8 mouse cellular contexts compared by ENCODE assay signal in genomic region chr7:73555918-73556580, GRCm38 (mm10). TPM values are rescaled to one million over a fixed set of nuclear protein-coding genes. Genes with fewer than 3 reads are reported as not detected.
DNase-seq lines count a peak whose midpoint lies in the region; ATAC-seq and TF ChIP-seq lines count a peak whose summit lies in the region.
"Had no signal": no experiment of that assay in that cellular context is flagged by ENCODE, and none has a peak within 500 bp of the region (broad histone marks: within the 10 kb centered on the region; RNA-seq: fewer than 3 reads in every experiment).

No protein-coding gene starts in this region.

- TF ChIP-seq CTCF in liver, adult 2 months (IDR thresholded peaks at IDR 0.05; ENCODE audit: low read depth, low read length), result no peak
- TF ChIP-seq CTCF in intestine, postnatal 0 days (IDR thresholded peaks at IDR 0.05; ENCODE audit: low read depth), result no peak

- H3K9ac ChIP-seq in liver, adult 2 months (ENCODE audit: low read depth, low read length), result no peak overlapping the region
- peak overlapping the region; percentile 100 for H3K9ac ChIP-seq in embryonic facial prominence, embryonic 12.5 days
- peak overlapping the region; percentile 100 for H3K9ac ChIP-seq in intestine, postnatal 0 days (ENCODE audit: low read depth, low read length)
- peak overlapping the region; percentile 100 for H3K9ac ChIP-seq in neural tube, embryonic 14.5 days (replicated peaks; ENCODE audit: low read depth, low read length)

- peaks cover 10% of the 10 kb centered on the region for H3K36me3 ChIP-seq in liver, adult 2 months (ENCODE audit: control insufficient read depth, insufficient read depth, low read length)
- H3K36me3 ChIP-seq in embryonic facial prominence, embryonic 12.5 days, result no peaks in the 10 kb centered on the region
- H3K36me3 ChIP-seq in intestine, postnatal 0 days (ENCODE audit: control insufficient read depth, insufficient read depth), result no peaks in the 10 kb centered on the region
- H3K36me3 ChIP-seq in neural tube, embryonic 14.5 days (ENCODE audit: control insufficient read depth, insufficient read depth, low read length), result 0 out of 2 replicates have a peak, but pooled peaks cover 4% of the 10 kb centered on the region

- peak overlapping the region; percentile 97; the same call in 1 of the 2 replicates for H3K4me3 ChIP-seq in liver, adult 2 months (ENCODE audit: insufficient read depth, low read depth, low read length)
- peak overlapping the region; percentile 100 for H3K4me3 ChIP-seq in embryonic facial prominence, embryonic 12.5 days
- H3K4me3 ChIP-seq in intestine, postnatal 0 days (ENCODE audit: low read depth, low read length), result peak overlapping the region; percentile 100
- H3K4me3 ChIP-seq in neural tube, embryonic 14.5 days (ENCODE audit: low read depth, low read length), result peak overlapping the region; percentile 100

- peaks cover 15% of the 10 kb centered on the region; the same call in 1 of the 2 replicates for H3K4me1 ChIP-seq in liver, adult 2 months (ENCODE audit: control insufficient read depth, insufficient read depth, low read length)
- peaks cover 13% of the 10 kb centered on the region; the same call in 1 of the 2 replicates for H3K4me1 ChIP-seq in embryonic facial prominence, embryonic 12.5 days
- H3K4me1 ChIP-seq in intestine, postnatal 0 days (replicated peaks; ENCODE audit: control insufficient read depth, insufficient read depth, low read length), result 0 out of 2 replicates have a peak, but pooled peaks cover 5% of the 10 kb centered on the region
- peaks cover 12% of the 10 kb centered on the region for H3K4me1 ChIP-seq in neural tube, embryonic 14.5 days (ENCODE audit: control insufficient read depth, insufficient read depth, low read length)

- H3K79me2 ChIP-seq in liver, adult 2 months (ENCODE audit: control insufficient read depth, insufficient read depth, low read length), result peaks cover 10% of the 10 kb centered on the region

- peak overlapping the region; percentile 50 for H3K4me2 ChIP-seq in embryonic facial prominence, embryonic 12.5 days (replicated peaks)
- peak overlapping the region; percentile 60 for H3K4me2 ChIP-seq in intestine, postnatal 0 days (replicated peaks; ENCODE audit: low read depth)
- H3K4me2 ChIP-seq in neural tube, embryonic 14.5 days (ENCODE audit: low read depth, low read length), result peak overlapping the region; percentile 48

- H3K27ac ChIP-seq in liver, adult 2 months (replicated peaks; ENCODE audit: insufficient read depth, low read depth, low read length), result no peak overlapping the region
- no peak overlapping the region for H3K27ac ChIP-seq in embryonic facial prominence, embryonic 12.5 days
- H3K27ac ChIP-seq in intestine, postnatal 0 days (ENCODE audit: low read depth, low read length), result no peak overlapping the region
- H3K27ac ChIP-seq in neural tube, embryonic 14.5 days (ENCODE audit: low read depth, low read length), result no peak overlapping the region

- WGBS in liver, adult 2 months, result 1% methylated on average over 4 of the region's 4 CpGs
- 14% methylated on average over 4 of the region's 4 CpGs for WGBS in embryonic facial prominence, embryonic 12.5 days
- WGBS in intestine, postnatal 0 days, result 2% methylated on average over 4 of the region's 4 CpGs
- 14% methylated on average over 4 of the region's 4 CpGs for WGBS in neural tube, embryonic 14.5 days

- ATAC-seq in embryonic facial prominence, embryonic 12.5 days (ENCODE audit: insufficient number of reproducible peaks, insufficient read depth, low FRiP score, low TSS enrichment), result no peak
- ATAC-seq in intestine, postnatal 0 days, result no peak
- no peak for ATAC-seq in neural tube, embryonic 14.5 days (ENCODE audit: low read depth)

- no peaks in the 10 kb centered on the region for H3K9me3 ChIP-seq in embryonic facial prominence, embryonic 12.5 days
- H3K9me3 ChIP-seq in intestine, postnatal 0 days (ENCODE audit: control insufficient read depth), result no peaks in the 10 kb centered on the region
- H3K9me3 ChIP-seq in neural tube, embryonic 14.5 days (ENCODE audit: control insufficient read depth, low read length), result no peaks in the 10 kb centered on the region

- no peaks in the 10 kb centered on the region for H3K27me3 ChIP-seq in liver, adult 2 months (ENCODE audit: control insufficient read depth, insufficient read depth, low read length)
- H3K27me3 ChIP-seq in embryonic facial prominence, embryonic 12.5 days, result no peaks in the 10 kb centered on the region
- H3K27me3 ChIP-seq in intestine, postnatal 0 days (replicated peaks; ENCODE audit: control insufficient read depth, insufficient read depth, low read length), result no peaks in the 10 kb centered on the region
- H3K27me3 ChIP-seq in neural tube, embryonic 14.5 days (ENCODE audit: control insufficient read depth, insufficient read depth, low read length), result no peaks in the 10 kb centered on the region

- no peak for DNase-seq in liver, adult 2 months (ENCODE audit: extremely low read depth, low read depth, low spot score)
- no peak for DNase-seq in liver
- DNase-seq in layer of hippocampus, adult 18-20 months (ENCODE audit: low spot score in 2 of 2), result no peak
- no peak for DNase-seq in layer of hippocampus, postnatal 36 days
- DNase-seq: right cerebral cortex, postnatal 14 days had no signal

- TF ChIP-seq POLR2A in liver, adult 2 months (IDR thresholded peaks at IDR 0.05; ENCODE audit: extremely low read depth, insufficient read depth, low read length), result no peak

RNA-seq across cellular contexts. Expression of gene Chd2, which starts 14.4 kb away (rescaled TPM):
- total RNA-seq in liver, adult 2 months (2014; rRNA removed), result 40.0 and 42.0 TPM in 2 replicates
- 16.9 and 20.1 TPM in 2 replicates for polyA plus RNA-seq in liver, adult 2 months (2012; rRNA removed)
- 57.9 and 65.0 TPM in 2 replicates for polyA plus RNA-seq in embryonic facial prominence, embryonic 12.5 days (2016; fragmentation: Nextera tagmentation; extraction: Ambion mirVana)
- 19.3 and 25.4 TPM in 2 replicates for polyA plus RNA-seq in intestine, postnatal 0 days (2015; fragmentation: Nextera tagmentation; extraction: Ambion mirVana)
- 41.8 and 45.5 TPM in 2 replicates for polyA plus RNA-seq in neural tube, embryonic 14.5 days (2014; fragmentation: Nextera tagmentation; extraction: Ambion mirVana)
- total RNA-seq in layer of hippocampus, adult 18-20 months (2021), result 10 to 100 TPM; 50.7 to 55.7 TPM
- 10 to 100 TPM; 46.4 to 61.7 TPM for total RNA-seq in layer of hippocampus, postnatal 36 days (2021)
